ENCODE assay signal across 8 mouse cellular contexts in the genomic region with DNA sequence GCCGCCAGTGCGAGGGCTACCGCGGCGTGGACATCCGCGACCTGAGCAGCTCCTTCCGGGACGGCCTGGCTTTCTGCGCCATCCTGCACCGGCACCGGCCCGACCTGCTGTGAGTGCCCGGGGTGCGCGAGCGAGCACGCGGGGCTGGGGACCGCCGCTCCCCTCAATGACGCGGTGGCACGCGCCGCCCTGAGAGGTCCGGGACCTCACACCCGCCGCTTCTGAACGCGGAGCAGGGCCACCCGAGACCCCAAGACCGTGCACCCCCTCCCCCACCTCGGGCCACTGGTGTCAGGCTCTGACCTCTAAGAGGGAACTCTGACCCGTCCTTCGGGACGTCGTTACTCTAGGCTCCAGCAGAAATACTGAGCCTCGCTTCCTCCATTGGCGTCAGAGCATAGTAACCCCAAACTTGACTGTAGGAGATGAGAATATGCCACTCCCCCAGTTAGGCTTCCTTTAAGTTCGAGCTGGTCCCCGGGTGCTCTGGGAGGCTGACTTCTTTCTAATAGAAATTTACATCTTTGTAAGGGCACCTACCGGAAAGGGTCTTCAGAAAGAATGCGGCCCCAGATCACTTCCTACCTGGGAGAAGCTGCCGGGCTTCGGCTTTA. TPM values are rescaled to one million over a fixed set of nuclear protein-coding genes. Genes with fewer than 3 reads are reported as not detected.
DNase-seq lines count a peak whose midpoint lies in the region; ATAC-seq and TF ChIP-seq lines count a peak whose summit lies in the region.

No protein-coding gene starts in this region.

- under 1% methylated on average over 46 of the region's 46 CpGs for WGBS in heart, adult 2 months
- under 1% methylated on average over 46 of the region's 46 CpGs for WGBS in hindbrain, embryonic 15.5 days

- no peaks in the 10 kb centered on the region for H3K9me3 ChIP-seq in hindbrain, embryonic 15.5 days
- peaks cover 5% of the 10 kb centered on the region for H3K9me3 ChIP-seq in megakaryocyte, embryonic 14.5 days

- no peak for TF ChIP-seq POLR2A in heart, adult 2 months (IDR thresholded peaks at IDR 0.05; ENCODE audit: insufficient read depth, low read depth, low read length)

- H3K79me2 ChIP-seq in heart, adult 2 months (replicated peaks; ENCODE audit: control insufficient read depth, insufficient read depth, low read length), result peaks cover 7% of the 10 kb centered on the region

- H3K9ac ChIP-seq in heart, adult 2 months (ENCODE audit: low read depth, low read length), result peak overlapping the region; percentile 100
- peak overlapping the region; percentile 93 for H3K9ac ChIP-seq in hindbrain, embryonic 15.5 days

- peak; percentile 43 for ATAC-seq in common myeloid progenitor, adult 5-6 weeks (replicated peaks; ENCODE audit: low read depth, poor library complexity, severe bottlenecking)
- peak; percentile 36 for ATAC-seq in hindbrain, embryonic 15.5 days (ENCODE audit: low FRiP score, low read depth)

- peak overlapping the region; percentile 96 for H3K4me2 ChIP-seq in hindbrain, embryonic 15.5 days

- no peak for DNase-seq in heart, adult 2 months
- no peak for DNase-seq in heart, adult 8-10 months (ENCODE audit: low spot score)
- DNase-seq in CD4-positive helper T cell, adult 2 months (ENCODE audit: low read depth, low spot score), result peak; percentile 59
- peak; percentile 21 to 30 for DNase-seq in thymus, postnatal 10 days (ENCODE audit: low spot score in 2 of 2)
- DNase-seq in left cerebral cortex, adult 9 months (ENCODE audit: low spot score in 2 of 2), result no peak

- no peaks in the 10 kb centered on the region for H3K36me3 ChIP-seq in heart, adult 2 months (ENCODE audit: control insufficient read depth, insufficient read depth, low read length)
- no peaks in the 10 kb centered on the region for H3K36me3 ChIP-seq in hindbrain, embryonic 15.5 days
- H3K36me3 ChIP-seq in megakaryocyte, embryonic 14.5 days (replicated peaks; ENCODE audit: low read length), result peaks cover 20% of the 10 kb centered on the region

- no peak for TF ChIP-seq CTCF in heart, adult 2 months (IDR thresholded peaks at IDR 0.05)

- peaks cover 8% of the 10 kb centered on the region for H3K4me1 ChIP-seq in heart, adult 2 months (ENCODE audit: control insufficient read depth, insufficient read depth, low read length)
- peaks cover 33% of the 10 kb centered on the region for H3K4me1 ChIP-seq in hindbrain, embryonic 15.5 days (replicated peaks)
- H3K4me1 ChIP-seq in megakaryocyte, embryonic 14.5 days, result peaks cover 50% of the 10 kb centered on the region

- no peak for TF ChIP-seq EP300 in heart, adult 2 months (IDR thresholded peaks at IDR 0.05; ENCODE audit: insufficient read depth, low read depth, low read length)

- peak overlapping the region; percentile 97 for H3K27ac ChIP-seq in heart, adult 2 months
- H3K27ac ChIP-seq in hindbrain, embryonic 15.5 days (replicated peaks), result peak overlapping the region; percentile 82

- no peaks in the 10 kb centered on the region for H3K27me3 ChIP-seq in heart, adult 2 months (ENCODE audit: control insufficient read depth, insufficient read depth, low read length)
- H3K27me3 ChIP-seq in hindbrain, embryonic 15.5 days, result no peaks in the 10 kb centered on the region
- peaks cover 18% of the 10 kb centered on the region for H3K27me3 ChIP-seq in megakaryocyte, embryonic 14.5 days (replicated peaks)

- intact Hi-C loops in heart, adult 2 months (cut with DNase I), result loop anchor here (1.0 kb wide), 1 partner anchor 12 kb away; no protein-coding TSS in a partner anchor

- peak overlapping the region; percentile 94 for H3K4me3 ChIP-seq in heart, adult 2 months
- peak overlapping the region; percentile 95 for H3K4me3 ChIP-seq in hindbrain, embryonic 15.5 days
- peak overlapping the region; percentile 99 for H3K4me3 ChIP-seq in megakaryocyte, embryonic 14.5 days (replicated peaks)

RNA-seq across cellular contexts. Expression of a gene that starts 0.7 kb away (rescaled TPM):
- total RNA-seq in heart, adult 2 months (2021), result 10 to 100 TPM; 43.0 to 45.7 TPM
- polyA plus RNA-seq in heart, adult 2 months (2012; rRNA removed), result 39.3 and 58.7 TPM in 2 replicates
- total RNA-seq in heart, adult 8-10 months (2022), result 10 to 100 TPM; 41.2 to 42.2 (median 41.5) TPM
- 2.3 and 2.5 TPM in 2 replicates for total RNA-seq in common myeloid progenitor, adult 5-6 weeks (2017)
- 12.4 and 15.0 TPM in 2 replicates for polyA plus RNA-seq in hindbrain, embryonic 15.5 days (2015; fragmentation: Nextera tagmentation; extraction: Ambion mirVana)
- 2.0 and 8.4 TPM in 2 replicates for polyA plus RNA-seq in megakaryocyte, embryonic 14.5 days (2012; ENCODE audit: insufficient read depth, low replicate concordance)

RNA-seq across cellular contexts. Expression of a gene that starts 31.4 kb away (rescaled TPM):
- 100 to 1,000 TPM; 126 to 145 TPM for total RNA-seq in heart, adult 2 months (2021)
- 48.6 and 50.9 TPM in 2 replicates for polyA plus RNA-seq in heart, adult 2 months (2012; rRNA removed)
- 100 to 1,000 TPM; 124 to 149 (median 135) TPM for total RNA-seq in heart, adult 8-10 months (2022)
- total RNA-seq in common myeloid progenitor, adult 5-6 weeks (2017), result 72.3 and 128 TPM in 2 replicates
- 253 and 258 TPM in 2 replicates for polyA plus RNA-seq in hindbrain, embryonic 15.5 days (2015; fragmentation: Nextera tagmentation; extraction: Ambion mirVana)
- 56.4 and 173 TPM in 2 replicates for polyA plus RNA-seq in megakaryocyte, embryonic 14.5 days (2012; ENCODE audit: insufficient read depth, low replicate concordance)

RNA-seq across cellular contexts. Expression of a gene that starts 31.6 kb away (rescaled TPM):
- total RNA-seq in heart, adult 2 months (2021), result 1 to 10 TPM; 1.8 to 2.6 TPM
- 2.8 and 3.8 TPM in 2 replicates for polyA plus RNA-seq in heart, adult 2 months (2012; rRNA removed)
- total RNA-seq in heart, adult 8-10 months (2022), result 1 to 10 TPM; 1.6 to 2.7 (median 2.4) TPM
- 0.14 TPM in 1 of 2 replicates, not detected in the other for total RNA-seq in common myeloid progenitor, adult 5-6 weeks (2017)
- 17.2 and 22.0 TPM in 2 replicates for polyA plus RNA-seq in hindbrain, embryonic 15.5 days (2015; fragmentation: Nextera tagmentation; extraction: Ambion mirVana)
- polyA plus RNA-seq in megakaryocyte, embryonic 14.5 days (2012; ENCODE audit: insufficient read depth, low replicate concordance), result 4.1 TPM in 1 of 2 replicates, not detected in the other

RNA-seq across cellular contexts. Expression of a gene that starts 34.4 kb away (rescaled TPM):
- 10 to 100 TPM; 63.9 to 69.2 TPM for total RNA-seq in heart, adult 2 months (2021)
- polyA plus RNA-seq in heart, adult 2 months (2012; rRNA removed), result 90.3 and 116 TPM in 2 replicates
- 10 to 100 TPM; 70.2 to 76.0 (median 74.9) TPM for total RNA-seq in heart, adult 8-10 months (2022)
- 227 and 237 TPM in 2 replicates for total RNA-seq in common myeloid progenitor, adult 5-6 weeks (2017)
- 167 and 177 TPM in 2 replicates for polyA plus RNA-seq in hindbrain, embryonic 15.5 days (2015; fragmentation: Nextera tagmentation; extraction: Ambion mirVana)
- polyA plus RNA-seq in megakaryocyte, embryonic 14.5 days (2012; ENCODE audit: insufficient read depth, low replicate concordance), result 9.1 and 10.8 TPM in 2 replicates

RNA-seq across cellular contexts. Expression of a gene that starts 46.7 kb away (rescaled TPM):
- 1 to 10 TPM; 5.5 to 8.5 TPM for total RNA-seq in heart, adult 2 months (2021)
- polyA plus RNA-seq in heart, adult 2 months (2012; rRNA removed), result 12.2 and 14.2 TPM in 2 replicates
- total RNA-seq in heart, adult 8-10 months (2022), result 1 to 10 TPM; 6.3 to 8.0 (median 7.6) TPM
- total RNA-seq in common myeloid progenitor, adult 5-6 weeks (2017), result 12.0 and 18.3 TPM in 2 replicates
- 56.0 and 59.7 TPM in 2 replicates for polyA plus RNA-seq in hindbrain, embryonic 15.5 days (2015; fragmentation: Nextera tagmentation; extraction: Ambion mirVana)
- 32.5 and 90.9 TPM in 2 replicates for polyA plus RNA-seq in megakaryocyte, embryonic 14.5 days (2012; ENCODE audit: insufficient read depth, low replicate concordance)

Comparison
In these comparisons a context has a peak if more than half of its experiments do, and no peak if none do; other contexts are left out.
1. DNase-seq: peak in CD4-positive helper T cell, adult 2 months (single experiment) and thymus, postnatal 10 days (2 of 2); none in heart, adult 2 months (0 of 2), heart, adult 8-10 months (single experiment) and left cerebral cortex, adult 9 months (0 of 2).
2. RNA of a gene that starts 0.7 kb away (total RNA-seq): 43.0 to 45.7 TPM in heart, adult 2 months and 41.2 to 42.2 TPM in heart, adult 8-10 months; 2.3 to 2.5 TPM in common myeloid progenitor, adult 5-6 weeks; every median in the first group is over 10 times any median in the second.
3. Peak in every context shown above with its lines, with median percentiles within 50 percentile points of each other: H3K4me3 ChIP-seq.